Mouse (Mus musculus): Measurements from ENCODE around the gene Gm37240.

DNA sequence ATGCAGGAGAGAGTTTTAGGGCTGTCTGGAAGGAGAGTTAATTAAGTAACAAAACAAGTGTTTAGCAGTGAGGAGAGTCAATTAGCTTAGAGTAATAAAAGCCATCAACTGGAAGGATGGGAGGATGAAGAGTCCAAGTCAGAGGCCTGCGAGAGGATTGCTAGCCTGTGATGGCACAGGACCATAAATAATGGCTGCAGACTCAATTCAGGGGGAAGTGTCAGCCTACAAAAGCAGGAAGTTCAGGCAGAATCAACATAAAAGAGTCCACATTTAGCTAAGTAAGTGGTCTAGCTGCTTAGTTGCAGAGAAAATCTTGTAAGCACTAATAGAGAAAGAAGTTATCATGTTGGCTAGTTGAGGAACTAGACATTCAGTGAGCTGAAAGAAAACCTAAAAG lies 1019.3 kb downstream of the Gm37240 start:
- TF ChIP-seq POLR2A (IDR thresholded peaks at IDR 0.05; ENCODE audit: borderline replicate concordance, insufficient read depth, low read length) (no peak), CTCF (IDR thresholded peaks at IDR 0.05; ENCODE audit: borderline replicate concordance, insufficient read depth, low read depth, low read length) (no peak)
